In genomic region chr3:95494342-95494741, GRCm38 (mm10) we compare ENCODE assay signal across 8 mouse cellular contexts. TPM values are rescaled to one million over a fixed set of nuclear protein-coding genes. Genes with fewer than 3 reads are reported as not detected.
DNase-seq lines count a peak whose midpoint lies in the region; ATAC-seq lines count a peak whose summit lies in the region.

No protein-coding gene starts in this region.

- H3K9ac ChIP-seq in midbrain, embryonic 13.5 days (replicated peaks) = no peak overlapping the region
- H3K9ac ChIP-seq in limb, embryonic 12.5 days (replicated peaks) = no peak overlapping the region
- H3K9ac ChIP-seq in neural tube, embryonic 11.5 days (ENCODE audit: low read length) = no peak overlapping the region

- DNase-seq in midbrain, embryonic 10.5 days (ENCODE audit: low spot score) = peak; percentile 60
- peak; percentile 11 for DNase-seq in WW6 (ENCODE audit: low read depth, low spot score)
- DNase-seq in gastrocnemius, postnatal 4 days (ENCODE audit: low spot score in 2 of 2) = peak; percentile 41 to 58
- DNase-seq in neural tube, embryonic 11.5 days (ENCODE audit: low spot score) = peak; percentile 69

- no peak overlapping the region for H3K27ac ChIP-seq in midbrain, embryonic 10.5 days (replicated peaks)
- H3K27ac ChIP-seq in midbrain, embryonic 13.5 days = no peak overlapping the region
- peak overlapping the region; percentile 50; the same call in 1 of the 2 replicates for H3K27ac ChIP-seq in limb, embryonic 12.5 days
- H3K27ac ChIP-seq in neural tube, embryonic 11.5 days (ENCODE audit: low read depth, low read length) = no peak overlapping the region

- WGBS in midbrain, embryonic 10.5 days = 66% methylated on average over 6 of the region's 6 CpGs
- 70% methylated on average over 6 of the region's 6 CpGs for WGBS in midbrain, embryonic 13.5 days
- 37% methylated on average over 6 of the region's 6 CpGs for WGBS in limb, embryonic 12.5 days
- WGBS in neural tube, embryonic 11.5 days = 70% methylated on average over 6 of the region's 6 CpGs

- no peaks in the 10 kb centered on the region for H3K9me3 ChIP-seq in midbrain, embryonic 10.5 days (replicated peaks)
- H3K9me3 ChIP-seq in midbrain, embryonic 13.5 days = no peaks in the 10 kb centered on the region
- H3K9me3 ChIP-seq in limb, embryonic 12.5 days = no peaks in the 10 kb centered on the region
- no peaks in the 10 kb centered on the region for H3K9me3 ChIP-seq in neural tube, embryonic 11.5 days (ENCODE audit: control insufficient read depth, low read length)

- ATAC-seq in midbrain, embryonic 13.5 days = no peak
- peak; percentile 90 for ATAC-seq in common myeloid progenitor, adult 5-6 weeks (replicated peaks; ENCODE audit: low read depth, poor library complexity, severe bottlenecking)
- ATAC-seq in limb, embryonic 12.5 days (ENCODE audit: insufficient number of reproducible peaks, insufficient read depth, low FRiP score, low TSS enrichment, low read depth) = no peak
- no peak for ATAC-seq in neural tube, embryonic 11.5 days (ENCODE audit: insufficient read depth, low FRiP score, low TSS enrichment)
- no peak for ATAC-seq in activated CD4-positive, CD25-positive, alpha-beta regulatory T cell, adult 4 months

- no peaks in the 10 kb centered on the region for H3K27me3 ChIP-seq in midbrain, embryonic 10.5 days (ENCODE audit: low read depth, poor library complexity, severe bottlenecking)
- no peaks in the 10 kb centered on the region for H3K27me3 ChIP-seq in midbrain, embryonic 13.5 days
- no peaks in the 10 kb centered on the region for H3K27me3 ChIP-seq in limb, embryonic 12.5 days
- no peaks in the 10 kb centered on the region for H3K27me3 ChIP-seq in neural tube, embryonic 11.5 days (ENCODE audit: control insufficient read depth, insufficient read depth, low read length)

- peaks cover 68% of the 10 kb centered on the region for H3K36me3 ChIP-seq in midbrain, embryonic 10.5 days
- peaks cover 66% of the 10 kb centered on the region for H3K36me3 ChIP-seq in midbrain, embryonic 13.5 days
- peaks cover 68% of the 10 kb centered on the region for H3K36me3 ChIP-seq in limb, embryonic 12.5 days
- H3K36me3 ChIP-seq in neural tube, embryonic 11.5 days (ENCODE audit: control insufficient read depth, insufficient read depth, low read length) = peaks cover 3% of the 10 kb centered on the region; the same call in 1 of the 2 replicates

- no peaks in the 10 kb centered on the region for H3K4me1 ChIP-seq in midbrain, embryonic 10.5 days
- no peaks in the 10 kb centered on the region for H3K4me1 ChIP-seq in midbrain, embryonic 13.5 days (replicated peaks)
- H3K4me1 ChIP-seq in limb, embryonic 12.5 days (replicated peaks) = peaks cover 14% of the 10 kb centered on the region; the same call in 1 of the 2 replicates
- no peaks in the 10 kb centered on the region for H3K4me1 ChIP-seq in neural tube, embryonic 11.5 days (ENCODE audit: control insufficient read depth, insufficient read depth, low read length)

- no peak overlapping the region for H3K4me3 ChIP-seq in midbrain, embryonic 10.5 days
- H3K4me3 ChIP-seq in midbrain, embryonic 13.5 days (replicated peaks) = no peak overlapping the region
- no peak overlapping the region for H3K4me3 ChIP-seq in limb, embryonic 12.5 days (replicated peaks)
- no peak overlapping the region for H3K4me3 ChIP-seq in neural tube, embryonic 11.5 days (ENCODE audit: low read depth, low read length)

- H3K4me2 ChIP-seq in midbrain, embryonic 13.5 days (replicated peaks) = no peak overlapping the region
- no peak overlapping the region for H3K4me2 ChIP-seq in limb, embryonic 12.5 days
- H3K4me2 ChIP-seq in neural tube, embryonic 11.5 days (ENCODE audit: low read depth) = no peak overlapping the region

RNA-seq across cellular contexts. Expression of gene Ctsk, which starts 4.7 kb away (rescaled TPM):
- 2.4 and 4.5 TPM in 2 replicates for polyA plus RNA-seq in midbrain, embryonic 10.5 days (2016; fragmentation: Nextera tagmentation; extraction: Ambion mirVana)
- polyA plus RNA-seq in midbrain, embryonic 13.5 days (2015; fragmentation: Nextera tagmentation; extraction: Ambion mirVana) = 4.8 and 5.8 TPM in 2 replicates
- not detected in 2 replicates for total RNA-seq in common myeloid progenitor, adult 5-6 weeks (2017)
- total RNA-seq in gastrocnemius, postnatal 4 days (2021) = 10 to 100 TPM; 49.1 to 52.4 TPM
- 7.9 and 10.1 TPM in 2 replicates for polyA plus RNA-seq in limb, embryonic 12.5 days (2016; fragmentation: Nextera tagmentation; extraction: Ambion mirVana)
- polyA plus RNA-seq in neural tube, embryonic 11.5 days (2014; fragmentation: Nextera tagmentation; extraction: Ambion mirVana) = 7.3 and 8.4 TPM in 2 replicates
- not detected for polyA plus RNA-seq in activated CD4-positive, CD25-positive, alpha-beta regulatory T cell, adult 4 months (2017; shearing (Covaris generic))

RNA-seq across cellular contexts. Expression of gene Ctss, which starts 32.2 kb away (rescaled TPM):
- polyA plus RNA-seq in midbrain, embryonic 10.5 days (2016; fragmentation: Nextera tagmentation; extraction: Ambion mirVana) = 3.2 and 6.8 TPM in 2 replicates
- 10.5 and 10.6 TPM in 2 replicates for polyA plus RNA-seq in midbrain, embryonic 13.5 days (2015; fragmentation: Nextera tagmentation; extraction: Ambion mirVana)
- total RNA-seq in common myeloid progenitor, adult 5-6 weeks (2017) = 74.8 and 75.3 TPM in 2 replicates
- total RNA-seq in gastrocnemius, postnatal 4 days (2021) = 10 to 100 TPM; 10.1 to 10.7 TPM
- polyA plus RNA-seq in limb, embryonic 12.5 days (2016; fragmentation: Nextera tagmentation; extraction: Ambion mirVana) = 6.1 and 6.9 TPM in 2 replicates
- 8.3 and 8.8 TPM in 2 replicates for polyA plus RNA-seq in neural tube, embryonic 11.5 days (2014; fragmentation: Nextera tagmentation; extraction: Ambion mirVana)
- 100 to 1,000 TPM; 365 to 472 TPM for polyA plus RNA-seq in activated CD4-positive, CD25-positive, alpha-beta regulatory T cell, adult 4 months (2017; shearing (Covaris generic))

Comparison
In these comparisons a context has a peak if more than half of its experiments do, and no peak if none do; other contexts are left out.
1. DNase-seq: peak in every context shown above with its lines; median percentile 69 in neural tube, embryonic 11.5 days; 60 in midbrain, embryonic 10.5 days; 50 in gastrocnemius, postnatal 4 days; 11 in WW6.
2. RNA of gene Ctss, which starts 32.2 kb away (polyA plus RNA-seq): 365 to 472 TPM in activated CD4-positive, CD25-positive, alpha-beta regulatory T cell, adult 4 months; 10.5 to 10.6 TPM in midbrain, embryonic 13.5 days, 8.3 to 8.8 TPM in neural tube, embryonic 11.5 days, 6.1 to 6.9 TPM in limb, embryonic 12.5 days and 3.2 to 6.8 TPM in midbrain, embryonic 10.5 days; every median in the first group is over 10 times any median in the second.